Mouse (Mus musculus): Measurements from ENCODE around the gene Maz. TPM values are rescaled to one million over a fixed set of nuclear protein-coding genes. Genes with fewer than 3 reads are reported as not detected.
A peak's percentile ranks its signal among the peaks of the same experiment; 100 is the strongest.

Gene Maz
- polyA plus RNA-seq (2015; fragmentation: Nextera tagmentation; extraction: Ambion mirVana) = 75.2 and 79.8 TPM in 2 replicates

- Histone ChIP-seq H3K4me1 (peaks cover 38% of the 10 kb centered on the region), H3K27me3 (no peaks in the 10 kb centered on the region), H3K36me3 (peaks cover 50% of the 10 kb centered on the region), H3K9ac (peak within 1 kb of the TSS; percentile 96), H3K4me2 (replicated peaks) (peak within 1 kb of the TSS; percentile 70), H3K9me3 (replicated peaks) (no peaks in the 10 kb centered on the region), H3K27ac (replicated peaks) (peak within 1 kb of the TSS; percentile 98), H3K4me3 (replicated peaks) (peak within 1 kb of the TSS; percentile 85)
- peak; percentile 93 for ATAC-seq (ENCODE audit: insufficient number of reproducible peaks, low FRiP score, low TSS enrichment, low read depth)
- WGBS = 1% methylated on average over 60 of the region's 63 CpGs
Measured at GRCm38 (mm10) chr7:127026984-127027726, at the start of gene Maz. Maz (minus strand) TSS chr7:127027037.

DNA sequence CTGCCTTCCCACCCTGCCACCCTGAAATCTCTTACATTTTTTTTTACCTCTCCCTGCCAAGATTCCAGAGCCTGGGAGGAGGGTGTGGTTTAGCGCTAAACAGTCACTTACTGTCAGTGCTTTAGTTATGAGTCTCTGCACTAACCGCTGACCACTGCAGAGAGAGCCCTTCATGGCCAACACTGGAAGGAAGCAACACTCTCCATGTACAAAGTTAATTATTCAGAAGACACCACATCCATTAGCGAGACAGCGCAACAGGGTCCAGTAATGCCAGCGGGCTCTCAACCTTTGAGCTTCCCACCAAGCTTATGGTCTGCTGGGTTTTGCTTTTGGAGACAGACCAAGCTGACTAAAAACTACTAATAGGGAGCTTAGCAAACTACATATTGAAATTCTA lies 49.4 kb upstream of the Maz start:
- H3K36me3 ChIP-seq = no peaks in the 10 kb centered on the region
- no peak overlapping the region for H3K9ac ChIP-seq
- H3K27ac ChIP-seq (replicated peaks) = no peak overlapping the region
- no peak overlapping the region for H3K4me2 ChIP-seq (replicated peaks)
- H3K27me3 ChIP-seq = no peaks in the 10 kb centered on the region
- H3K9me3 ChIP-seq (replicated peaks) = no peaks in the 10 kb centered on the region
- no peak for ATAC-seq (ENCODE audit: insufficient number of reproducible peaks, low FRiP score, low TSS enrichment, low read depth)
- no peaks in the 10 kb centered on the region for H3K4me1 ChIP-seq
- H3K4me3 ChIP-seq (replicated peaks) = no peak overlapping the region
- 89% methylated on average over 5 of the region's 5 CpGs for WGBS

DNA sequence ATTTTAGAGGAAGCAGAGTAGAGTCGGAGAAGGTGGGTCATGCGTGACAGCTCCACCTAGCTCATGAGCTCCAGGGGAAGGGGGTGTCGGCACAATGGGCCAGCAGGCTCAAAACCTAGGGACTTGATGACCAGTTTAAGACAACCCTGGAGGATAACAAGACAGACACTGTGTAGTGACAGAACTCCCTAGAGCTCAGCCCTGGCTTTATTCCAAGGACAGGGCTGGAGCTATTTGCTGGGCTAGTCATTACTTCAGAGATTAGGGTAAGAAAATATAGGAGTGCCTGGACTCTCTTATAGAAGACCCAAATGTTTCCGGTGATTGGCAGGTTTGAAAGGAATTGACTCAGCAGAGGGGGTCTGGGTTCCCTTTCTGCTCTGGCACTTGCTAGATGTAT lies 46.4 kb upstream of the Maz start:
- no peak overlapping the region for H3K9ac ChIP-seq
- no peaks in the 10 kb centered on the region for H3K36me3 ChIP-seq
- no peaks in the 10 kb centered on the region for H3K27me3 ChIP-seq
- WGBS = 72% methylated on average over 4 of the region's 4 CpGs
- H3K4me1 ChIP-seq = no peaks in the 10 kb centered on the region
- H3K9me3 ChIP-seq (replicated peaks) = no peaks in the 10 kb centered on the region
- no peak overlapping the region for H3K4me3 ChIP-seq (replicated peaks)
- no peak for ATAC-seq (ENCODE audit: insufficient number of reproducible peaks, low FRiP score, low TSS enrichment, low read depth)
- no peak overlapping the region for H3K4me2 ChIP-seq (replicated peaks)
- no peak overlapping the region for H3K27ac ChIP-seq (replicated peaks)

DNA sequence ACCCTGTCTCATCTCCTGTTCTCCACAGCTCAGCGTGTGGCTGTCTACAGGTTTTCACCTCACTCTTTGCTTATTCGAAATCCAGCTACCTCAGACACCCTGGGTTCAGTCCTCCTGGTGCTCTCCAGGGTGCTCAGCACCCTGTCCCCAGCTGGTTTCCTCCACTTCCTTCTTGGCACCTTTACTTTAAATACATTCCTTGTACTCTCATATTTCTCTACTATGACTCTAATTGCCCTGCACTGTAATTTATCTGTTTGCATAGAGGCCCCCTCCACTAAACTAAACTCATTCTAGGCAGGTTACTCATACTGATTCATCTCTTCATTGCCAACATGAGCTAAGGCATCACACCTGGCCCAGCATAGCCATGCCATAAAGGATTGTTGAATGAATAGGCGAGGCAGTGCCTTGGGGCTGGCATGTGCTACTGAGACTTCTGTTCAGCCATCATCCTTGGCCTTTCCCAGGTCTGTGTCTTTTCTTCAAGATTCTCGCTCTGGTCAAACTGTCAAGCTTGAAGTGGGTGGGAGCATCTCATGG lies 44.1 kb upstream of the Maz start:
- no peak overlapping the region for H3K4me2 ChIP-seq (replicated peaks)
- no peaks in the 10 kb centered on the region for H3K9me3 ChIP-seq (replicated peaks)
- no peak for ATAC-seq (ENCODE audit: insufficient number of reproducible peaks, low FRiP score, low TSS enrichment, low read depth)
- WGBS = 71% methylated on average over 4 of the region's 4 CpGs
- H3K9ac ChIP-seq = no peak overlapping the region
- no peak overlapping the region for H3K27ac ChIP-seq (replicated peaks)
- H3K27me3 ChIP-seq = no peaks in the 10 kb centered on the region; the same call in 1 of the 2 replicates
- no peaks in the 10 kb centered on the region for H3K4me1 ChIP-seq
- no peak overlapping the region for H3K4me3 ChIP-seq (replicated peaks)
- H3K36me3 ChIP-seq = no peaks in the 10 kb centered on the region

DNA sequence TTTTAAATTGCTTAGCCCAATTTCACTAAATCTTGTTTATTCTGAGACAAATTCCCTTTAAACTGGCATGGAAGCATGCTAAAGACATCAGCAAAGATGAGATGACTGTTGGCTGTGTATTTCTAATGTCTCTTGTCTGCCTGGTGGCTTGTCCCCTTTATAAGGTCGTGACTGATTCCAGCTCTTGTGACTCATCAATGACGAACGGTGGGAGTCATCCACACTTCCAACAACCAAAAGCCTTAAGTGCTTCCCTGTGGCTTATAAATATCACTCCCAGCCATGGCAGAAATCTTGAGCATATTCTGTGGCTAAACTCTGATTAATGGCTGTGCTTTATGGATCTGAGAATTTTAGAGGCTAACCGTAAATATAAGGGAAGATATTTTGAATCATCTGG lies 39.5 kb upstream of the Maz start:
- Histone ChIP-seq H3K27me3 (no peaks in the 10 kb centered on the region; the same call in 1 of the 2 replicates), H3K9ac (no peak overlapping the region), H3K36me3 (no peaks in the 10 kb centered on the region), H3K4me3 (replicated peaks) (no peak overlapping the region), H3K4me1 (no peaks in the 10 kb centered on the region), H3K27ac (replicated peaks) (no peak overlapping the region), H3K9me3 (replicated peaks) (no peaks in the 10 kb centered on the region), H3K4me2 (replicated peaks) (no peak overlapping the region)
- no peak for ATAC-seq (ENCODE audit: insufficient number of reproducible peaks, low FRiP score, low TSS enrichment, low read depth)
- WGBS = 75% methylated on average over 4 of the region's 4 CpGs

- Histone ChIP-seq H3K4me3 (replicated peaks) (no peak overlapping the region), H3K27me3 (no peaks in the 10 kb centered on the region; the same call in 1 of the 2 replicates), H3K4me1 (no peaks in the 10 kb centered on the region), H3K9ac (no peak overlapping the region), H3K9me3 (replicated peaks) (no peaks in the 10 kb centered on the region), H3K4me2 (replicated peaks) (no peak overlapping the region), H3K36me3 (no peaks in the 10 kb centered on the region), H3K27ac (replicated peaks) (no peak overlapping the region)
- 84% methylated on average over 6 of the region's 6 CpGs for WGBS
- ATAC-seq (ENCODE audit: insufficient number of reproducible peaks, low FRiP score, low TSS enrichment, low read depth) = no peak
Measured at GRCm38 (mm10) chr7:127065538-127065937, 38.7 kb upstream of the Maz start.

GRCm38 (mm10) chr7:127055026-127055585 lies 28.3 kb upstream of the Maz start:
- no peak for ATAC-seq (ENCODE audit: insufficient number of reproducible peaks, low FRiP score, low TSS enrichment, low read depth)

GRCm38 (mm10) chr7:127041851-127042672 lies 15.2 kb upstream of the Maz start, which contains the start of gene Kif22:
Kif22 (minus strand) TSS chr7:127042471.
- Histone ChIP-seq H3K4me1 (peaks cover 22% of the 10 kb centered on the region), H3K27ac (replicated peaks) (peak within 1 kb of the TSS; percentile 63), H3K9ac (peak within 1 kb of the TSS; percentile 67), H3K4me2 (replicated peaks) (peak within 1 kb of the TSS; percentile 82), H3K36me3 (peaks cover 11% of the 10 kb centered on the region; the same call in 1 of the 2 replicates), H3K9me3 (replicated peaks) (no peaks in the 10 kb centered on the region), H3K4me3 (replicated peaks) (peak within 1 kb of the TSS; percentile 70), H3K27me3 (no peaks in the 10 kb centered on the region)
- WGBS = under 1% methylated on average over 53 of the region's 53 CpGs
- ATAC-seq (ENCODE audit: insufficient number of reproducible peaks, low FRiP score, low TSS enrichment, low read depth) = peak; percentile 85

More at GRCm38 (mm10) chr7:127055026-127055585, 28.3 kb upstream of the Maz start:
- H3K27ac ChIP-seq (replicated peaks) = no peak overlapping the region
- no peaks in the 10 kb centered on the region for H3K9me3 ChIP-seq (replicated peaks)
- H3K4me2 ChIP-seq (replicated peaks) = no peak overlapping the region
- H3K4me3 ChIP-seq (replicated peaks) = no peak overlapping the region
- 74% methylated on average over 5 of the region's 5 CpGs for WGBS
- no peaks in the 10 kb centered on the region for H3K4me1 ChIP-seq
- peaks cover 4% of the 10 kb centered on the region; the same call in 1 of the 2 replicates for H3K27me3 ChIP-seq
- H3K36me3 ChIP-seq = no peaks in the 10 kb centered on the region
- H3K9ac ChIP-seq = no peak overlapping the region

GRCm38 (mm10) chr7:127031244-127031643 lies 4.4 kb upstream of the Maz start:
- no peaks in the 10 kb centered on the region for H3K9me3 ChIP-seq (replicated peaks)
- no peak overlapping the region for H3K4me2 ChIP-seq (replicated peaks)
- WGBS = 79% methylated on average over 1 of the region's 1 CpGs
- H3K27ac ChIP-seq (replicated peaks) = no peak overlapping the region
- ATAC-seq (ENCODE audit: insufficient number of reproducible peaks, low FRiP score, low TSS enrichment, low read depth) = no peak
- no peaks in the 10 kb centered on the region for H3K27me3 ChIP-seq
- peaks cover 63% of the 10 kb centered on the region for H3K36me3 ChIP-seq
- peaks cover 9% of the 10 kb centered on the region for H3K4me1 ChIP-seq
- H3K9ac ChIP-seq = no peak overlapping the region
- H3K4me3 ChIP-seq (replicated peaks) = no peak overlapping the region

GRCm38 (mm10) chr7:127030172-127030571 lies 3.3 kb upstream of the Maz start:
- H3K9me3 ChIP-seq (replicated peaks) = no peaks in the 10 kb centered on the region
- peaks cover 9% of the 10 kb centered on the region for H3K4me1 ChIP-seq
- H3K4me3 ChIP-seq (replicated peaks) = no peak overlapping the region
- 100% methylated on average over 1 of the region's 1 CpGs for WGBS
- no peak overlapping the region for H3K9ac ChIP-seq
- no peaks in the 10 kb centered on the region for H3K27me3 ChIP-seq
- no peak overlapping the region for H3K27ac ChIP-seq (replicated peaks)
- peaks cover 58% of the 10 kb centered on the region for H3K36me3 ChIP-seq
- H3K4me2 ChIP-seq (replicated peaks) = no peak overlapping the region
- no peak for ATAC-seq (ENCODE audit: insufficient number of reproducible peaks, low FRiP score, low TSS enrichment, low read depth)

DNA sequence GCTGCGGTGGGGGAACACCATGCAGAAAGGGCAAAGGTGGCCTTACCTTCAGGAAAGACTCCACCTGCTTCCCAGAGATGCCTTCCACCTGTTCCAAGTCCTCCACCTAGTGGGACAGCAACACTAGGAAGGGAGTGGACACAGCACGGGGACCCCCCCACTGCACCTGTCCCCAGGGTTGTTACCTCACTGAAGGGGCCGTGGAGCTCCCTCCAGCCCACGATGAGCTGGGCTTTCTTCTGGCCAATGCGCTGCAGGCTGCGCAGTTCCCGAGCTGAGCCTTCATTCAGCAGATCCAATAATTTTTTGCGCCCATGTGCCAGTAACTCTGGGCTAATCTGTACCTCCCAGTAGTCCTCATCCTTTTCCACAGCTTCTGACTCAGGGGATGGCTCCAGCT lies 1.0 kb upstream of the Maz start:
- Histone ChIP-seq H3K9me3 (replicated peaks) (no peaks in the 10 kb centered on the region), H3K9ac (peak overlapping the region; percentile 39), H3K4me2 (replicated peaks) (peak overlapping the region; percentile 70), H3K27me3 (no peaks in the 10 kb centered on the region), H3K4me1 (peaks cover 31% of the 10 kb centered on the region), H3K4me3 (replicated peaks) (peak overlapping the region; percentile 85), H3K27ac (replicated peaks) (peak overlapping the region; percentile 98), H3K36me3 (peaks cover 50% of the 10 kb centered on the region)
- no peak for ATAC-seq (ENCODE audit: insufficient number of reproducible peaks, low FRiP score, low TSS enrichment, low read depth)
- 62% methylated on average over 8 of the region's 8 CpGs for WGBS

All from embryonic facial prominence, embryonic 15.5 days (tissue).